In genomic region chr5:150840596-150840995, GRCm38 (mm10) we compare ENCODE assay signal across 8 mouse cellular contexts.
DNase-seq lines count a peak whose midpoint lies in the region; ATAC-seq and TF ChIP-seq lines count a peak whose summit lies in the region.

No protein-coding gene starts in this region.

- DNase-seq in embryo, embryonic 10 days (ENCODE audit: low spot score): peak; percentile 15
- DNase-seq in embryo, embryonic 9.5 days (ENCODE audit: extremely low spot score): no peak
- DNase-seq in ES-CJ7 (ENCODE audit: low read depth, low spot score): peak; percentile 22
- no peak for DNase-seq in limb, embryonic 14.5 days (ENCODE audit: low spot score)
- DNase-seq in splenic B cell, adult 2 months (ENCODE audit: low read depth, low spot score): peak; percentile 4
- no peak for DNase-seq in adipocyte (ENCODE audit: low spot score)
- no peak for DNase-seq in layer of hippocampus, adult 2 months (ENCODE audit: low spot score in 2 of 2)

- H3K27ac ChIP-seq in heart, embryonic 13.5 days (replicated peaks): peak overlapping the region; percentile 80
- H3K27ac ChIP-seq in limb, embryonic 14.5 days (replicated peaks; ENCODE audit: low read depth, low read length): peak overlapping the region; percentile 48
- H3K27ac ChIP-seq in layer of hippocampus, adult 2 months: no peak overlapping the region

- peak overlapping the region; percentile 55 for H3K4me2 ChIP-seq in heart, embryonic 13.5 days
- peak overlapping the region; percentile 37; the same call in 1 of the 2 replicates for H3K4me2 ChIP-seq in limb, embryonic 14.5 days (replicated peaks; ENCODE audit: low read depth, low read length, severe bottlenecking)

- H3K9me3 ChIP-seq in heart, embryonic 13.5 days: peaks cover 18% of the 10 kb centered on the region
- H3K9me3 ChIP-seq in limb, embryonic 14.5 days (ENCODE audit: control insufficient read depth, low read length): peaks cover 7% of the 10 kb centered on the region

- H3K36me3 ChIP-seq in heart, embryonic 13.5 days: no peaks in the 10 kb centered on the region
- no peaks in the 10 kb centered on the region for H3K36me3 ChIP-seq in limb, embryonic 14.5 days (ENCODE audit: control insufficient read depth, insufficient read depth, low read length)
- no peaks in the 10 kb centered on the region for H3K36me3 ChIP-seq in splenic B cell, adult 2 months (ENCODE audit: control insufficient read depth, insufficient read depth, low read length, poor library complexity, severe bottlenecking)

- no peaks in the 10 kb centered on the region for H3K27me3 ChIP-seq in heart, embryonic 13.5 days (replicated peaks)
- H3K27me3 ChIP-seq in limb, embryonic 14.5 days (ENCODE audit: control insufficient read depth, insufficient read depth, low read length): no peaks in the 10 kb centered on the region
- H3K27me3 ChIP-seq in splenic B cell, adult 2 months (ENCODE audit: control insufficient read depth, insufficient read depth, low read length, poor library complexity, severe bottlenecking): no peaks in the 10 kb centered on the region

- ATAC-seq in heart, embryonic 13.5 days (ENCODE audit: extremely low read depth, insufficient number of reproducible peaks, low FRiP score, low TSS enrichment): no peak
- no peak for ATAC-seq in limb, embryonic 14.5 days (ENCODE audit: low FRiP score, low read depth)

- H3K4me1 ChIP-seq in heart, embryonic 13.5 days: peaks cover 31% of the 10 kb centered on the region
- peaks cover 16% of the 10 kb centered on the region for H3K4me1 ChIP-seq in limb, embryonic 14.5 days (ENCODE audit: control insufficient read depth, insufficient read depth, low read length)

- peak overlapping the region; percentile 7; the same call in 1 of the 2 replicates for H3K4me3 ChIP-seq in heart, embryonic 13.5 days
- no peak overlapping the region for H3K4me3 ChIP-seq in limb, embryonic 14.5 days (replicated peaks; ENCODE audit: low read length)
- H3K4me3 ChIP-seq in layer of hippocampus, adult 2 months: no peak overlapping the region

- no peak for TF ChIP-seq POLR2A in limb, embryonic 14.5 days (IDR thresholded peaks at IDR 0.05; ENCODE audit: borderline replicate concordance, extremely low read depth, insufficient read depth, insufficient read length)

- no peak for TF ChIP-seq CTCF in layer of hippocampus, adult 2 months (conservative IDR thresholded peaks at IDR 0.05)

- WGBS in heart, embryonic 13.5 days: 35% methylated on average over 11 of the region's 11 CpGs
- 26% methylated on average over 11 of the region's 11 CpGs for WGBS in limb, embryonic 14.5 days

- 0 out of 2 replicates have a peak overlapping the region, but pooled peaks have one; percentile 24 for H3K9ac ChIP-seq in heart, embryonic 13.5 days
- no peak overlapping the region for H3K9ac ChIP-seq in limb, embryonic 14.5 days (ENCODE audit: low read depth, low read length, severe bottlenecking)

Comparison
In these comparisons a context has a peak if more than half of its experiments do, and no peak if none do; other contexts are left out.
1. DNase-seq: peak in embryo, embryonic 10 days (single experiment), ES-CJ7 (single experiment) and splenic B cell, adult 2 months (single experiment); none in embryo, embryonic 9.5 days (single experiment), limb, embryonic 14.5 days (single experiment), adipocyte (single experiment) and layer of hippocampus, adult 2 months (0 of 2).